Mouse (Mus musculus): ENCODE measurements at regions not wholly inside any gene's neighbourhood (a gene's known extent, or its start where the extent isn't known, plus 50 kb on each side); places are given as distances from the start of the nearest gene placed in this dataset.

DNA sequence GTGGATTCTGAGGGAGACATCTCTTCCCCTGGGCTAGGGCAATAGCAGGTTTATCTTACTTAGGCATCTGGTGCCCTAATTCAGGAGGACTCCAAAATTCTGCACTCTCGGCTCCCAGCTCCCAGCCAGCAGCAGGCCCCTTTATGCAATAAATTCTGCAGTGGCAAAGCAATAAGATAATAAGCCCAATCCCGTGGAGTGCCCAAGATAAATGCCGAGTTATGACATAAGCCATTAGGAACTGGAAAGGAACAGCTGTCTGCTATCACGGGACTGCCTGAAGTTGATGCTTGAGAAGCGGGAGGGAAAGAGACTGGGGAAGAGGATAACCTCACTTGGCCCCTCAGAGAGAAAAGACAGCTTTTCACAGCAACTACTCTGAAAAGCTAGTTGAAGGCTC is 159.0 kb downstream of the 1190002N15Rik start:
- peak; percentile 53 for DNase-seq

GRCm38 (mm10) chr9:94378291-94378690 is 159.6 kb downstream of the 1190002N15Rik start:
- DNase-seq, result no peak

GRCm38 (mm10) chr9:94377346-94378039 is 160.4 kb downstream of the 1190002N15Rik start:
- peak; percentile 96 for DNase-seq

DNA sequence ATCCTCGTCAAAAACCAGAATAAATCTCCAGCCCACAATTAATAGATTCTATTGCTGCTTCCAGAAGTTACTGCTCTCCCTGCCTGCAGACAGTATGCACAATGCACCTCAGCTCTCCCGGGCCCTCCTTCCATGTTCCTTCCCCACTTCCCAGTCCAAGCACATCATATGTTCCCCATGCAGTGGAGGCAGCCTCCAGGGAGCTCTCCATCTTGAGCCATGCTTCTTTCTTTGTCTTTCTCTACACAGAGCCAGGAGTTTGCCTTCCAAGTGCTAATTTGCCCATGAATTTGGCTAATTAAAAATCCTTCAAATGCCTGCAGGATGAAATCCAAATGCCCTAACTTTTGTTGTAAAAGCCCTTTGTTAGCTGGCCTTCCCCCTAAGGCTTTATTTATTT is 166.9 kb downstream of the 1190002N15Rik start:
- no peak for DNase-seq

DNA sequence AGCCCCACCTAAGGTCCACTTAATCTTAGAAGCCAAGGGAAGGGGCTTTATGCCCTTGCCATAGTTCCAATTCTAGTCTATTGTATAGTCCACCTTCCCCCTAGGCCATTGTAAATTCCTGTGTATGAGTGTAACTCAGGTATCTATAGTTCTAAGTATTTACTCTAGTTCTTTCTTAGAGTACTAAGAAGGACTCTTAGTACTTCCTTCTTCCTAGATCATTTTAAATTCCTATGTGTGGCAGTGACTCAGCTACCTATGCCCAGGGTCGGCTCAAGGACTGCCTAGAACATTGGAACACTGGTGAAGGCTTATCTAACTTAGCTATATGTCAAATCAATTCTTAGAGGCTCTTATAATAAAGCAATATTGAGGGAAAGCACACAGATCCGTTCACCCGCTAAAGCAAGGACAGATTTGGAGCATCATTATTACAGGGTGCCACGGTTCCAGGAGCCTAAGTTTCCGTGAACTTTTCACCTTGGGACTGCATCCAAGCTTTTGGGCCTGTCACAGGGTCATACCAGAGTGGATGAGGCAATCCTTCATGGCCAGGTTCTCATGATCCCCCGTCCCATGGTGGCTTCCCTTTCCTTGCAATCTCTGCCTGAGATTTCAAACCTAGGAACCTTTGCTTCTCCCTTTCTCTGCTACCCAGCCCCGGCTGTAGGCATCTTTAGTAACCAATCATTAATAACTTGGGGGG is 169.5 kb downstream of the 1190002N15Rik start:
- DNase-seq, result no peak

GRCm38 (mm10) chr9:94361877-94362697 is 175.8 kb downstream of the 1190002N15Rik start:
- no peak for DNase-seq

- DNase-seq, result no peak
These were observed 176.9 kb downstream of the 1190002N15Rik start for GRCm38 (mm10) chr9:94361011-94361410.

DNA sequence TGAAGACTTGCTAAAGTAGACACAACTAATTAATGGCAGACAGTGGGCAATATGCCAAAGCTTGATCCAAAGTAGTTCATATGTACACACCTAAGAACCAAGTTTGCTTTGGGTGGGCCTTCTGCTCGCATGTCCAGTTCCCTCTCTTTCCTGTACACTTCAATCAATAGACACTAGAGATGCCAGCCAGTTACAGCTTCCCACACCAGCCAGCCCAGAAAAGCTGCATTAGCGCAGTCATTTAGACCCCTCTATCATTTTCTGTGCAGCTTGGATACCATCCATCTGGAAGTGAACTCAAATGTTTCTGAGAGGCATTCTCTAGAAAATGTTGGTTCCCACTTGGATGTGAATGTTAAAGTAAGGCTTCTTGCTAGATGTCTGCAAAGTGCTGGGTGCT is 179.7 kb downstream of the 1190002N15Rik start:
- DNase-seq, result no peak

DNA sequence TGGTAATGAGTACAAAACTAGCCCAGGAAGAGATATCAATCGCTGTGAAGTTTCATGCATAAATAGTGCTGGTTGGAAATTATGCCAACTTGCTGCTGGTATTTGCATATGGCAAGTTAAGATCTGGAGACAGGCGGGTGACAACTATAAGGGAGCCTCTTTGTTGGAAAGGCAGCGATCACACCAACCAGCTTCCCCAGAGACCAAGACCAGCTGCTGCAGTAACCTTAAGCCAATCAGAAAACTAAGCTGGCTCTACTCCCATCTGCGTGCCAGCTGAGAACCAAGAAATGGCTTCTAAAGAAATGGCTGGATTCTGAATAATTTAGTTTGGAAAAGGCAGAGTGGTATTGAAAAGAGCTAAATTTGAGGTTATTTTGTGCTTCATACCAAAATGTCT is 195.9 kb downstream of the 1190002N15Rik start:
- no peak for DNase-seq

DNA sequence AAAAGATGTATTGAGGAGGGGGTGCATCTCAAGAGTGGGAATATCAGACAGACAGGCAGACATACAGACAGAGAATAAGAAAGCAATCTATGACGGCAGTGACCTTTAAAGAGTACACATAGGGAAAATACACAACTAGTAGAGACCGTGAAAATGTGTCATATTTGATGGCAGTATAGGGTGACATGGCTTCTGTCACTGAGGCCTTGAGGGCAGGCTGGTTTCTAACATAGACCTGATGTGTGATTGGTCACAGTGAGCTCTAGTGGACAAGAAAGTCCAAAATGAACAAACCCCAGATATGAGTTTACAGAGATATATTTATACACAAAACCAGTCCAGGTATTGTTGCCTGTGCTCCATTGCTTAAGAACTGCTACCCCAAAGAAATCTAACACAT is 196.3 kb downstream of the 1190002N15Rik start:
- no peak for DNase-seq

DNA sequence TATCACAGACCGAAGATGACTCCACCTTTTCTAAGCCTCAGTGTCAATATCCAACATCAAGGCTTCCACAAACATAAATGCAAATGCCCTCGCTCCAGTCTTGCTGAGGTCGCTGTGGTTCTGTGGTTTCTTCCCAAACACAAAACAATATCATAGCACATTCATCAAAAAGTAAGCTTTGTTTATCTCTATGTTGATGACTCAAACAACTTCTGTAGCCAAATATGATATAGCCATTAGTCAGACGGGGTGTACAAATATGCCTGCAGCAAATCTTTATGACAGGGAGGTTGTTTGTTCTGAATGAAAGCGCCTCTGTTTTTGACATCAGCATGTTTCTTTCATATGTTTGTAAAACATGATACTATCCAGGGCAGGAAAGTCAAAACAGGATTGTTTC is 204.4 kb downstream of the 1190002N15Rik start:
- no peak for DNase-seq

DNA sequence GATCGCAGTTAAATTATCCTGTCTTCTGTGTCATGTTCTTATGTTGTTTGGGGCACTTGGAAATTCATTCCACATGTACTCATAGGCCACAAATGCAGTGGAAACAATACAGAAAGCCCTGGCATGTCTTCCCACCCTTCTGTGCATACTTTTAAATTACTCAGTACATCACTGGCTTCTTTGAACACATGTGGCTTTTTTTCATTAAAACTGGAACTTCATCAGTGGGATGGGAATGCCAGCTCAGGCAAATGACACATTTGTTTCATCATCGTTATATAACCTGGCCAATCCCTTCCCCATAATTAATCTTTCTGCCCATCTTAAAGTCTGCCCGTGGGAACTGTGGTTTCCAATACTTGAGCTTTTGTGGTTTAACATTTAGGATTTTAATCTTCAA is 214.9 kb downstream of the 1190002N15Rik start:
- no peak for DNase-seq

DNA sequence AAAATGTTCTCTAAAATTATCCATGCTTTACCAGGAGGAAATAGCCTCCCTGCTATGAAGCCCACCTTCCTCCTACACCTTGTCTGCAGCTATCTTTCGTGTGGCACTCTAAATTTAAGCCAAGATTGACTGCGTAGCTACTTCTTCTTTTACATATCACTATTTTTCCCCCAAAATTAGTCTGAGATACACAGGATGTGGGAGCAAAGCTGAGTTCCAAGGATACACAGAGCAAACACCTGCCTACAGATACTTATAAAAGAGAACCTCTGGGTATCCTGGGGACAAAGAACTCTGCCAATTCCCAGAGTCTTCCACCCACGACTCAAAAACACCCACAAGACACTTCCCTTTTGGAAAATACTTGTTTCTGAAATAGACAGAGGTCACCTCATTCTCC is 235.3 kb downstream of the 1190002N15Rik start:
- DNase-seq, result no peak

DNA sequence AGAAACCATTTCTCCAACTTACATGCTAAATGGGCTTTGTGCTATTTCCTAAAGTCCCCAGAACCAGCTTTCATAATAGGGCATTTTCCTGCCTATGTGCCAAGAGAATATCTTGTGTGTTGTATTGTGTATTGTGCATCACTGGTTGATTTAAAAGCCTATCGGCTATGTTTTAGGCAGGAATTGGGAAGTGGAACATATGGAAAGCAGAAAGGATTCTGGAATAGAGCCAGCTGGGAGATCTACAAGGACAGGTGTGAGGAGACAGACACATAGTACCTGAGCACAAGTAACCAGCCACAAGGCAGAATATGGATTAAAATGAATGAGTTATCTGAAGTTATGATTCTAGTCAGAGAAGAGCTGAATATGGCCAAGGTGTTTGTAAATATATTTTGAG is 236.0 kb downstream of the 1190002N15Rik start:
- peak; percentile 28 for DNase-seq

DNA sequence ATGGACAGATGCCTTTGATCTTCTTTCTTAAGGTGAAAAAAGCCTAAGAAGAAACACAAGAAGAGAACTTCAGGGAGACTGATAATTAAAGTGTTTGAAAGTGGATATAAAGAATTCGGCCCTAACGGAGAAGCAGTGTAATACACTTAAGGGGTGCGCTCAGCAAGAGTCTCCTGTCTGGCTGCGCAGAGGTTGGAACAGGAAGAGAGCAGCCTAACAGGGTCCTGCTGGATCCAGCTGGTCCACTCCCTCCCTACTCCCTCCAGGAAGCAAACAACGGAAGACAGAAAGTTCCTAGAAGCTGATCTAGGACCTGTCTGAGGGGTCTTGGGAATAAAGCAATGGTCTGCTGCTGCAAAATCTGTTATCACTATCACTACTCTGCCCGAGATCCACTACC is 242.4 kb downstream of the 1190002N15Rik start:
- DNase-seq, result no peak

DNA sequence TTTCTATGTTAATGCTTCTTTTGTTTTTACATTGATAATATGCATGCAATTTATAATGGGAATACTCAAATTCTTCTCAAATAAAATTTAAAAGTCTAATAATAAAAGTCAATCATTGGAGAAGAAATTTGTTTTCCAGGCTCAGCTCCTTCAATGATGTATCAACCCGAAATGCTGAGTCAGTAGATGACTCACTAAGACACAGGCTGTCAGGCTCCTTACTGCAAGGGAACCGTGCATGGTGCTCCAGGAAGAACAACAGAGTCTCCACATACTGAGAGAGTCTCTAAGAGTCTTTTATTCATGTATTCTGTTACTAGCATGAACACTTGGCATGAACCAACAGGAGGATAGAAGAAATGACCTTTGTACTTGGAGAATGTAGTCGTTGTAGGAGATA is 245.7 kb downstream of the 1190002N15Rik start:
- DNase-seq, result no peak

DNA sequence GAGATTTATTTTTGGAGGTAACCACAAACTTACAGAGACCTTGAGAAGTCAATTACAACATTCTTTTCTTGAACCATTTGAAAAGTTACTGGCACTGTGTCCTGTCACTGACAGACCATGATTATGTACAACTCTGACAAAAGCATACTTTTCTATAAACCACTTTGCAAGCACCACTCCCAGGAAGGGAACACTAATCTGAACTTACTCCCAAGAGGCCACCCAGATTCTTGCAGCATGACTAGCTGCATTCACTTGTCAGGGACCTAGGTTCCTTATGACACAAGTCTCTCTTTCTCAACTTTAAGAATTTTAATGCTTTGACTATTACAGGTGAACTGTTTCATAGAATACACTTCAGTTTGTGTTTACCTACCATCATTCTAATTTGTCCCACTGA is 248.3 kb downstream of the 1190002N15Rik start:
- DNase-seq, result no peak

- no peak for DNase-seq
These were observed 250.3 kb downstream of the 1190002N15Rik start for GRCm38 (mm10) chr9:94287559-94287958.

- DNase-seq, result peak; percentile 94
These were observed 259.0 kb downstream of the 1190002N15Rik start for GRCm38 (mm10) chr9:94278657-94279585.

GRCm38 (mm10) chr9:94277096-94277495 is 260.8 kb downstream of the 1190002N15Rik start:
- DNase-seq, result peak; percentile 28

- DNase-seq, result no peak
These were observed 268.7 kb downstream of the 1190002N15Rik start for GRCm38 (mm10) chr9:94269213-94269612.

DNA sequence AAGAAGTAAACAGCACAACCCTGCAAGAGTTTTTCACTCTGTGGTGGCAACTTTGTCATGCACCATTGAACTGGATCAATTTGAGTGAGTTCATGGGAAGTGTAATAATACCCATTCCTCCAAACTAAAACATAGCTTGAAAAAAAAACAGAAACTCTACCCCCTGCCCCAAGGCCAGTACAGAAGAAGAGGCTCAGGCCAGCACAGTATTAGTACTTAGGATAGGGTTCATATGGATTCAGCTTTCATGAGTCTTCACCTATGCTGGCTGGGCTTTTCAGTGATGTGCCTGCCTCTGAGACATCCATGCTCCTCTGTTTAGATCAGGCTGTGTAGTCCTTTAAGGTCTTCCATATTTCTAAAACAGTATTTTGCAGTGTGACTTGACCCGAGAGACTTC is 270.6 kb downstream of the 1190002N15Rik start:
- no peak for DNase-seq

Measured in cerebellum, adult 11-12 months (tissue).